Mouse (Mus musculus): Measurements from ENCODE around the gene Alb. TPM values are rescaled to one million over a fixed set of nuclear protein-coding genes. Genes with fewer than 3 reads are reported as not detected.
A peak's percentile ranks its signal among the peaks of the same experiment; 100 is the strongest.

Gene Alb
- polyA plus RNA-seq, 1 experiment from 2014 or later = 0.99 TPM

DNA sequence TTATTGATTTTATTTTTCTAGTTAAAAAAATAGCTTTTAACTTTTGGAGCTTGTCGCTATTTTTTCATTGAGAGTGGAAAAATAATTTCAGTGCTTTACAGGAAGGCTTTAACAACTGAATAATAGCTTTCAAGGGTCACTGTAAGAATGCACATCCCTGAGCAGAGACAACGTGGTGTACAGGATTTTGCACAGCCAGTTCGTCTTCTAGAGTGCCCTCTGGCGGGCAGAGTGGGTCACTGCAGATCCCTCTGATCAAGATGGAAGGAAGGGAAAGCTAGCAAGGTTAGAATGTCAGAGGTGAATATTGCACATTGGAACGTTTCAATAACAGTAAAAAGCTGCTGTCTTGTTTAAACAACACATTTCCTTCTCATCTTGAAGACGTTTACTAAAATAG is 40.0 kb downstream of the Alb start:
- WGBS = 2% methylated on average over 6 of the region's 6 CpGs
- Histone ChIP-seq H3K9me3 (ENCODE audit: control insufficient read depth) (no peaks in the 10 kb centered on the region), H3K27me3 (replicated peaks; ENCODE audit: control insufficient read depth, insufficient read depth, low read length) (no peaks in the 10 kb centered on the region), H3K4me1 (replicated peaks; ENCODE audit: control insufficient read depth, insufficient read depth, low read length) (no peaks in the 10 kb centered on the region), H3K4me2 (replicated peaks; ENCODE audit: low read depth) (no peak overlapping the region), H3K27ac (ENCODE audit: low read depth, low read length) (no peak overlapping the region), H3K9ac (ENCODE audit: low read depth, low read length) (no peak overlapping the region), H3K4me3 (ENCODE audit: low read depth, low read length) (no peak overlapping the region), H3K36me3 (ENCODE audit: control insufficient read depth, insufficient read depth) (no peaks in the 10 kb centered on the region)
- TF ChIP-seq CTCF (IDR thresholded peaks at IDR 0.05; ENCODE audit: low read depth) = peak; percentile 91
- 0 out of 2 replicates have a peak, but pooled peaks have one; percentile 38 for ATAC-seq

DNA sequence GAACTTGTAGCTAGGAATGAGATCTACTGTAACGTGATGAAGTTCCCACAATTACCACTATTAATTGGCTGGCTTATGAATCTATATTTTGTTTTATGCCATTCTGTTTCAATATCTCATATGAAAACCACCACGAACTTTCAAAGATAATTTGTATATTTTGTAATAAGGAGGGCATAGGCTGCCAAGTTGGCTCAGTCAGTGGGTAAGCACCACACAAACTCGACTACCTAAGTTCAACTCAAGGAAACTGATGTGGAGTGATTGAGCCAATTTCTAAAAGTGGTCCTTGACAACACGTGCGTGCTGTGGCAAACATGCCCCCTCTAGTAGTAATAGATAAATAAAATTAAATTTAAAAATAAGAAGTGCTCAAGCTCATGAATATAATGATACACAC is 41.1 kb downstream of the Alb start:
- WGBS = 85% methylated on average over 5 of the region's 5 CpGs
- Histone ChIP-seq H3K36me3 (ENCODE audit: control insufficient read depth, insufficient read depth) (no peaks in the 10 kb centered on the region), H3K4me2 (replicated peaks; ENCODE audit: low read depth) (no peak overlapping the region), H3K4me3 (ENCODE audit: low read depth, low read length) (no peak overlapping the region), H3K27me3 (replicated peaks; ENCODE audit: control insufficient read depth, insufficient read depth, low read length) (no peaks in the 10 kb centered on the region), H3K27ac (ENCODE audit: low read depth, low read length) (no peak overlapping the region), H3K4me1 (replicated peaks; ENCODE audit: control insufficient read depth, insufficient read depth, low read length) (no peaks in the 10 kb centered on the region), H3K9ac (ENCODE audit: low read depth, low read length) (no peak overlapping the region), H3K9me3 (ENCODE audit: control insufficient read depth) (no peaks in the 10 kb centered on the region)
- no peak for ATAC-seq
- TF ChIP-seq CTCF (IDR thresholded peaks at IDR 0.05; ENCODE audit: low read depth) = no peak

DNA sequence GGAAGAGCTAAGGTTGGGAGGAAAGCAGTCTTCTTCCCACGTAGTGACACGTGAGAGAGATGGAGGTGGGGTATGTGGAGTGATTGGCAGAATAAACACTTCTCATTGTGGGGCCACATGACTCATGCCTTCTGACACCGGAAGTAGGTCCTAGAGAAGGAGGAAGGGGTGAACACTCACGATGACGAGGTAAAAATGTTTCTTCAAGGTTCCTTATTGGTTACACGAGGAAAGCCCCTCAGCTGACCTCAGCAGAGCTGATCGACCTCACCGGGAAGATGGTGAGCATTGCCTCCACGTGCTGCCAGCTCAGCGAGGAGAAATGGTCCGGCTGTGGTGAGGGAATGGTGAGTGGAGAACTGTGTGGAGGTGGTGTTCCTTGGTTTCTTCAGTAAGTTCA is 44.0 kb downstream of the Alb start:
- H3K27ac ChIP-seq (ENCODE audit: low read depth, low read length) = no peak overlapping the region
- H3K4me2 ChIP-seq (replicated peaks; ENCODE audit: low read depth) = no peak overlapping the region
- H3K36me3 ChIP-seq (ENCODE audit: control insufficient read depth, insufficient read depth) = no peaks in the 10 kb centered on the region
- H3K4me3 ChIP-seq (ENCODE audit: low read depth, low read length) = no peak overlapping the region
- no peaks in the 10 kb centered on the region for H3K9me3 ChIP-seq (ENCODE audit: control insufficient read depth)
- ATAC-seq = no peak
- no peak for TF ChIP-seq CTCF (IDR thresholded peaks at IDR 0.05; ENCODE audit: low read depth)
- H3K27me3 ChIP-seq (replicated peaks; ENCODE audit: control insufficient read depth, insufficient read depth, low read length) = no peaks in the 10 kb centered on the region
- H3K9ac ChIP-seq (ENCODE audit: low read depth, low read length) = no peak overlapping the region
- H3K4me1 ChIP-seq (replicated peaks; ENCODE audit: control insufficient read depth, insufficient read depth, low read length) = no peaks in the 10 kb centered on the region
- 64% methylated on average over 11 of the region's 11 CpGs for WGBS

DNA sequence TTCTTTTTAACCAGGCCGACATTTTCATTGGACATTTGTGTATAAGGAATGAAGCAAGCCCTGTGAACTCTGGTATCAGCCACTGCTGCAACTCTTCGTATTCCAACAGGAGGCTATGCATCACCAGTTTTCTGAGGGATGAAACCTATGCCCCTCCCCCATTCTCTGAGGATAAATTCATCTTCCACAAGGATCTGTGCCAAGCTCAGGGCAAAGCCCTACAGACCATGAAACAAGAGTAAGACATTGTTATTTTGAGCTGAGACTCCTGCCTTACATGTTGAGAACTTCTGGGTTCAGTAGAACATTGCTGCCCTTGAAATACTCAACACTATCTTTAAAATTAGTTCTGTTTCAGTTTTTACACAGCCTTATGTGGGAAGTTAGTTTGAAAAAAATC is 45.8 kb downstream of the Alb start:
- Histone ChIP-seq H3K36me3 (ENCODE audit: control insufficient read depth, insufficient read depth) (no peaks in the 10 kb centered on the region), H3K9me3 (ENCODE audit: control insufficient read depth) (no peaks in the 10 kb centered on the region), H3K4me1 (replicated peaks; ENCODE audit: control insufficient read depth, insufficient read depth, low read length) (no peaks in the 10 kb centered on the region), H3K27me3 (replicated peaks; ENCODE audit: control insufficient read depth, insufficient read depth, low read length) (no peaks in the 10 kb centered on the region), H3K4me3 (ENCODE audit: low read depth, low read length) (no peak overlapping the region), H3K27ac (ENCODE audit: low read depth, low read length) (no peak overlapping the region), H3K4me2 (replicated peaks; ENCODE audit: low read depth) (no peak overlapping the region), H3K9ac (ENCODE audit: low read depth, low read length) (no peak overlapping the region)
- WGBS = 73% methylated on average over 2 of the region's 2 CpGs
- ATAC-seq = no peak
- TF ChIP-seq CTCF (IDR thresholded peaks at IDR 0.05; ENCODE audit: low read depth) = no peak

DNA sequence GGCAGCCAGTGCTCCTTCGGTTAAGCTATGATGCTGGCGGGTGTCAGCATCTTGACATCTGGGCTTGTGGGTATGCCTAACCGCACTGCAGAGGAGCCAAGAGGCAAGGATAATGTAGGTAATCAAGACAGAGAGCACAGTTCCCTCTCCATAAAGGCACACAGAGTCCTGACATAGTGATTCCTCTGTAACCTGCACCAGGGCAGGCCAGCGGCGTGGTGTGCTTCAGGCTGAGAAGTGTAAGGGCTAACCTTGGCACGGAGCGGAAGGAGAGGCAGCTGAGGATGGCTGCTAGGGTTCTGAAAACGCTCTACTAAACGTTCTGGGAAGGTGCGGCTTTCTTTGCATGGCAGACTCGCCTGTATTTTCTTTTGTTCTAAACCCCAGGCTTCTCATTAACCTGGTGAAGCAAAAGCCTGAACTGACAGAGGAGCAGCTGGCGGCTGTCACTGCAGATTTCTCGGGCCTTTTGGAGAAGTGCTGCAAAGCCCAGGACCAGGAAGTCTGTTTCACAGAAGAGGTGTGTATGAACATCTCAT is 46.8 kb downstream of the Alb start:
- H3K27me3 ChIP-seq (replicated peaks; ENCODE audit: control insufficient read depth, insufficient read depth, low read length) = no peaks in the 10 kb centered on the region
- no peaks in the 10 kb centered on the region for H3K36me3 ChIP-seq (ENCODE audit: control insufficient read depth, insufficient read depth)
- TF ChIP-seq CTCF (IDR thresholded peaks at IDR 0.05; ENCODE audit: low read depth) = no peak
- H3K4me2 ChIP-seq (replicated peaks; ENCODE audit: low read depth) = no peak overlapping the region
- no peak overlapping the region for H3K4me3 ChIP-seq (ENCODE audit: low read depth, low read length)
- no peaks in the 10 kb centered on the region for H3K4me1 ChIP-seq (replicated peaks; ENCODE audit: control insufficient read depth, insufficient read depth, low read length)
- no peaks in the 10 kb centered on the region for H3K9me3 ChIP-seq (ENCODE audit: control insufficient read depth)
- no peak overlapping the region for H3K9ac ChIP-seq (ENCODE audit: low read depth, low read length)
- WGBS = 65% methylated on average over 13 of the region's 13 CpGs
- ATAC-seq = no peak
- H3K27ac ChIP-seq (ENCODE audit: low read depth, low read length) = no peak overlapping the region

DNA sequence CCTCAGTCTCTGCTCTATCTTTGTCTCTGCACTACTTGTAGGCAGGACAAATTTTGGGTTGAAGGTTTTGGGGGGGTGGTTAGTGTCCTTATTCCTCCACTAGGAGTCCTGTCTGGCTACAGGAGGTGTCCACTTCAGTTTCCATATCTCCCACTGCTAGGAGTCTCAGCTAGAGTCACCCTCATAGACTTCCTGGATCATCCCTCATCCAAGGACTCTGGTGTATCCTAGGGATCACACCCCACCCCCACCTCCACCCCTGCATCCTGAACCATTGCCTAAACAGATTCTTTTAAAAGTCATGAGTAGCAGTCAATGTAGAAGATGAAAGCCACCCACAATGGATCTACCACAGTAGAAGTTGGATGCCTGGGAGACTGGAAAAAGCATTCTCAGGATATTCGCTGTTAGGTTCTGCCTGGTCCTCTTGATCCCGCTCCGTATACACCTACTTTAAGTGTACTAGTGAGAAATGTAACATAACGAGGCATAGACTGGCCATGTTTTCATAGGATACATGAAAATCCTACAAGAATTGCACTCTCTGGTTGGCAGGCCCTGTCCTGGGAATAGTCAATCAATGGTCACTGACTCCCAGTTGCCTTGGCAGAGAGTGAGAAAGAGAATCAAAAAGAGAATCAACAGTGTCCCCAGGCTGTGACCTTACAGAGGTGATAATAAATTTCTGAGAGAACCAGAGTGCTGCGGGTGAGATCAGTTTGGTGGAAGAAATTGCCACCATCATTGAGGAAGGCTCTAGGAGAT is 49.3 kb downstream of the Alb start:
- no peaks in the 10 kb centered on the region for H3K36me3 ChIP-seq (ENCODE audit: control insufficient read depth, insufficient read depth)
- WGBS = 92% methylated on average over 5 of the region's 5 CpGs
- no peak for TF ChIP-seq CTCF (IDR thresholded peaks at IDR 0.05; ENCODE audit: low read depth)

More for the DNA sequence above, 49.3 kb downstream of the Alb start:
- H3K4me3 ChIP-seq (ENCODE audit: low read depth, low read length) = no peak overlapping the region
- H3K9ac ChIP-seq (ENCODE audit: low read depth, low read length) = no peak overlapping the region
- H3K27ac ChIP-seq (ENCODE audit: low read depth, low read length) = no peak overlapping the region
- no peaks in the 10 kb centered on the region for H3K9me3 ChIP-seq (ENCODE audit: control insufficient read depth)
- no peaks in the 10 kb centered on the region for H3K27me3 ChIP-seq (replicated peaks; ENCODE audit: control insufficient read depth, insufficient read depth, low read length)
- ATAC-seq = no peak
- no peak overlapping the region for H3K4me2 ChIP-seq (replicated peaks; ENCODE audit: low read depth)
- no peaks in the 10 kb centered on the region for H3K4me1 ChIP-seq (replicated peaks; ENCODE audit: control insufficient read depth, insufficient read depth, low read length)

Data from intestine, postnatal 0 days (tissue).